Mouse (Mus musculus) CH12F3 (cell line): ENCODE data around the gene Tmem230.
"Not testable (repeated sequence)": the region's sequence is repeated elsewhere in the genome, so short reads cannot be mapped to it uniquely, and the experiment has no call there.

Source experiments
- in situ Hi-C: fragments of 300-500 bp; cut with MboI; formaldehyde crosslinking; loops from 2 replicates; pipeline ENCODE4 v1.14.3; 2020; ENCODE audit warnings: low sequenced_read_pairs

Tmem230 gene

DNA sequence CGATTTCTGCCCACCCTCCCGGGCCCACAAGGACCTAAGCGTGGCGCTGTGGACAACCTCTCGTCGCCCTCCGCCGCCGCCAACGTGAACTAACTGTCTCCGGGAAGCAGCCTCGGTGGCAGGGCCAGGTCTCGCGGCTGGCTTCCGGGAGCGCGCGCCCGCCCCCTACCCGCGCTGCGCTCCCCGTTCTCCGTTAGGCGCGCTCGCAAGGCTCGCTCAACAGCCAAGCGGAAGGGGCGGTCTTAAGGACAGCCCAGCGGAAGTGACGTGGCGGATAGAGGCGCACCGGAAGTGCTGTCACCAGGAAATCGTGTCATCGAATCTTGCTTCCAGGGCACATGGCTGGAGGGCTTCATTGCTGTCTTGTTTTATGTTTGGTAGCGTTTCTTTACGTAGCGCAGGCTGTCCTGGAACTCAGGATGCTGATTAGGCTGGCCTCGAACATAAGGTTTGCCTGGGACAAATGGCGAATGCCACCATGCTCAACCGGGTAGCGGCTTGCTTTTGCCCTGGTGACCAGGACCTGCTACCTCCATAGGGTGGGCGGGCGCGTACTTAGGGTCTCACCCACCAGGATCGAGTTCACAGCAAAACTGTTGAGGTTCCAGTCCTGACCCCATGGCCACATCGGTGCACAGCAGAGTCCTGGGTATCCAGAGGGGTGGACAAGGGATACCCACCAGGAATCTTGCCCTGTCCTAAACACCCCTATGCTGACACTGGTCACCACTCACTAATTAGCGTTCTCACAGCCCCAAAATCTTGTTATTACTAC lies at the start of gene Tmem230:
TSS of gene Tmem230 (minus strand) at position 269 of the 775 bp plus-strand sequence.
- in situ Hi-C loops: loop anchor here (10.0 kb wide), 1 partner anchor 263 kb away; no protein-coding TSS in a partner anchor

DNA sequence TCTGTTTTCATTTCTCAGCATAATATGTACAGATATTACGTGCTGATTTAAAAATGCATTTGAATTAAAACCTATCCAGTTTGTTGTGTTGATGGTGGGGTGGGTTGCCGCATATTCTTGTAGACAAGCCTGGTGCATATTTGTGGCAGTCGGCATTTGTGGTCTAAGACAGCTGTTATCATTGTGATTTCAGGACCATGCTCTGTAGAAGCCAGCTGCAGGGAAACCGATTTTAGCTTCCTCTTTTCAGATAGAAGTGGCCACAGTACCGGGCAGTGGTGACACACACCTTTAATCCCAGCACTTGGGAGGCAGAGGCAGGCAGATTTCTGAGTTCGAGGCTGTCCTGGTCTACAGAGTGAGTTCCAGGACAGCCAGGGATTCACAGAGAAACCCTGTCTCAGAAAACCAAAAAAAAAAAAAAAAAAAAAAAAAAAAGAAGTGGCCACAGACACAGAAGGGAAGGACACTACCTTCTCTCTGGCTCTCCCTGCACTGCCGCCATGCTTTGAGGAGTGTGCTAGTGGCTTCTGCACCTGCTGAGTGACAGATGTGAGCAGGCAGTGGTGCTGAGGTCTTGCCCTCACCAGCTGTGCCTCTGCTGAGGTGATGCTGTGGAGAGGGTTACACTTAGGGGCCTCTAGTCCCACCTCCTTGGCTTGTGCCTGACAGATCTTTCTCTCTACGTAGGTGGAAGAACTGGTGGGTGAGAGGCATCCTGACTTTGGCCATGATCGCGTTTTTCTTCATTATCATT lies 46.3 kb upstream of the Tmem230 start:
- in situ Hi-C loops: no loop called here

GRCm38 (mm10) chr2:132292083-132292482 lies 44.5 kb upstream of the Tmem230 start:
- in situ Hi-C loops: no loop called here

GRCm38 (mm10) chr2:132291265-132291664 lies 43.7 kb upstream of the Tmem230 start:
- in situ Hi-C loops: no loop called here

DNA sequence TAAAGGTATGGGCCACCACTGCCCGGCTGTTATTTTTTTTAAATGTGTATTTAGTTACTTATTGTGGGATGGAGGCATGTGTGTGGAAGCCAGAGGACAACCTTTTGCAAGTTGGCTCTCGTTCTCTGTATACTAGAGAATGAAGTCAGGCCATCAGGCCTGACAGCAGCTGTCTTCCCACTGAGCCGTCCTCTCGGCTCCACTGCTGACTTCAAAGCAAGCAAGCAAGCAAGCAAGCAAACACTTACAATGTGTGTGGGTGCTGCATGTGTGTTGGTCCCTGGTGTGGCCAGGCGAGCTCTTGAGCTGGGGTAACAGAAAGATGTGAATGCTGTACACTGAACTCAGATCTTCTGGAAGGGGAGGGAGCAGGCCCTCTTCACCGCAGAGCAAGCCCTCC lies 43.2 kb upstream of the Tmem230 start:
- in situ Hi-C loops: no loop called here

- in situ Hi-C loops: not testable (repeated sequence)
Measured at GRCm38 (mm10) chr2:132289213-132289612, 41.6 kb upstream of the Tmem230 start.

GRCm38 (mm10) chr2:132286376-132287076 lies 38.9 kb upstream of the Tmem230 start:
- in situ Hi-C loops: no loop called here

- in situ Hi-C loops: not testable (repeated sequence)
Measured at GRCm38 (mm10) chr2:132285722-132286121, 38.1 kb upstream of the Tmem230 start.

DNA sequence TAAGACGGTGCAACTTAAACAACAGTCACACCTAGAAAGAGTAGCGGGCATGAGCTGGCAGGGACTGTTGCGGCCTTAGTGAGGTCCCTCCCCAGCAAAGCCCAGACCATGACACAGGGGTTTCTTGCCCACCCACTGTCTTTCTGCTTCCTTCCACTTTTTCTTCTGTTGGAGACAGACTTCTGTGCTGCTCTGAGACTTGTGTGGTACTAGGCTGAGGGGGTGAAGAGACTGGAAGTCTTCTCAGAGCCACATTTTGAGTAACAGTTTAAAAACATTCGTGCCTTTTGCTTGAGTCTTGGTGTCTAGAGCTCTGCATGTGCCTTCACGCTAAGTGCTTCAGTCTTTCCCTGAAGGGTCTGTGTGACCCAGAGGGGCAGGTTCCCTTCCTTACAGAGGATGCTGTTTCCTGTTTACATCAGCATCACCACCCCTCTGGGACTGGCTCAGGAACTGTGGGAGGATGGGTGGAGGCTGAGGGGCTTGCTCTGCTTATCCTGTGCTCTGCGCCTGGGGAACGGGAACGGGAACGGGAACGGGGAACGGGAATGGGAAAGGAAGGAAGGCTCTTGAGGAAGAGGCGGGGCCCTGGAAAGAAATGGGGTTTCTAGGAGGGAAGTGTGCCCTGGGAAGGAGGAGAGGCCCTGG lies 37.0 kb upstream of the Tmem230 start:
- in situ Hi-C loops: no loop called here

GRCm38 (mm10) chr2:132283236-132284070 lies 35.8 kb upstream of the Tmem230 start:
- in situ Hi-C loops: no loop called here

GRCm38 (mm10) chr2:132282453-132283174 lies 35.0 kb upstream of the Tmem230 start:
- in situ Hi-C loops: no loop called here

GRCm38 (mm10) chr2:132281560-132282452 lies 34.2 kb upstream of the Tmem230 start:
- in situ Hi-C loops: no loop called here

DNA sequence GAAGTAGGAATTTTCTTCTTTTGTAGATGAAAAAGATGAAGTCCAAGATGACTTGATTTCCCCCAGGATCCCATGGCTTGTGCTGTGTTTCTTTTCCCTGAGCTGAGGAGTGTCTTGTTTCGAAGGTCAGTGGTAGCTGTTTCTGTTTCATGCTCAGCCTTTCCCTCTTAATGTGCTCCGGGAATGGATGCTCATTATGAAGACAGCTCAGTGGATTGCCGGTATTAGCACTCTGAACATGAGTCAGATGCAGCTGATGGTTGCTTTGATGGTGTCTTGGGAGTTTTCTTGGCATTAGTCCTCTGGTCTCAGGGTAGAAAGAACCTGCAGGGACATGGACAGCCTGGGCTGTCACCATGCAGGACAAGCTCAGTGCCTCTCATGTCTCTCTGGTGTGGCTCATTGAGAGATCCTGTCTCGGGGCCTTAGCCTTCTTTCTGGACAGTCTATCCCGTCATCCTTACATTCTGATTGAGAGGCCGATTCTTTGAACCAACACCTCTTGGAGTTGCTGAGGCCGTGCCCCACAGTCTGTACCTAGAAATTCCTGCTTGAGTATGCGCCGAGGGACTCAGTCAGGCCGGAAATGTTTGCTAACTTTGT lies 33.0 kb upstream of the Tmem230 start:
- in situ Hi-C loops: no loop called here

DNA sequence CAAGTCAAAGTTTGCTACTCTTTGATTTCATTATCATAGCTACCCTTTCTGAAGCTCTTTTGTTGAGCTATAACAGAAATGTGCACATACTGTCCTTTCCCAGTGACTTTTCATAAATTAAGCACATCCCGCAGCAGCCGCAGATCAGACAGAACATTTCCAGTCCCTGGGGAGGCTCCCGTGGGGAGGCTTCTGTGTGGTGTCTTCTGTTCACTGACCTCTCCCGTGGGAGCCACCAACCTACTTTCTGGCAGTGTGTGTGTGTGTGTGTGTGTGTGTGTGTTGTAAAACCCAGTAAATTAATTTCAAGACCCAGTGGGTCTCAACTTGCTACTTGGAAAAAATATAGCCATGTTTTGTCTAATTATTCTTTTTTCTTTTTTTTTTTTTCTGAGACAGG lies 32.4 kb upstream of the Tmem230 start:
- in situ Hi-C loops: no loop called here

- in situ Hi-C loops: no loop called here
Measured at GRCm38 (mm10) chr2:132279336-132279882, 31.8 kb upstream of the Tmem230 start.

DNA sequence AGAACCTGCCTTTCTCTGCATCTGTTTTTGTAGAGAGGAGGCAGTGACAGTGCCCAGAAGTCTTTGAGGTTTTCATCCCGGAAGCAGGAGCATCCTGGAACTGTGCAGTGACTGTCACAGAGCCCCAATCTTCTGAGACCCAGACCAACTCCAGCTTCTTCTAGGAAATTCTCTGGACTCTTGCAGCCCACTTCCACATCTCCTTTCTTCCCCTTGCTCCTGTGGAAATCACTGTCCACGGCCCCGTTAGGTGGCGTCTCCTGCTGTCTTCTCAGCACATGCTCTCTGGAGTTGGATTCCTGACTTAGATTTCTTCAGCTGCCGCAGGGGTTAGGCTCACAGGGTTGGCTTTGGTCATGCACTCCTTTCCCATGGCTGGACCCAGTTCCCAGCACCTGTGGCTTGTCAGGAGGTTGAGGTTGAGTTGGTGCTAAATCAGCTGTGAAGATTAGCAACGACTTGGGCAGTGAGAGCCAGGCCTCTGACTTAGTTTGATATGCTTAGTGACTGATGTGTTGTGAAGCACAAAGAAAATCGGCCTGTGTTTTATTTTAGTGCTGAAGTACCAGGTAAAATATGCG lies 30.8 kb upstream of the Tmem230 start:
- in situ Hi-C loops: no loop called here

DNA sequence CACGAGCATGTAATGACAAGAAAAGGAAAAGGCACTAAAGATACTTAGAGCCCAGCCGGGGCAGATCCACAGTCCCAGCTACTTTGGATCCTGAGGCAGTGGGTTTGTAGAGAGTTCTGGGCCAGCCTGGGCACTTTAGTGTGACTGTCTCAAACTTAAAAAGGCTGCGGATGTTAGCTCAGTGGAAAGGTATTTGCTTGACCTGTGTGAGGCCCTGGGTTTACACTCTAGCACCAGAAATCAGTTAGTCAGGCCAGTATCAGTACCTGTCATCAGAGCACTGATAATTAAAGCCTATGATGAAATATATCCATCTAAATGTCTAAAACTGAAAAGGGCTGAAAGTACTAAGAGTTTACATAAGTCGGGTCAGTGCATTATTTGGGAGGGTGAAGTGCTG lies 28.6 kb upstream of the Tmem230 start:
- in situ Hi-C loops: no loop called here
